Mouse (Mus musculus) midbrain, postnatal 0 days (tissue): ENCODE data around the gene Dpp3. TPM values are rescaled to one million over a fixed set of nuclear protein-coding genes. Genes with fewer than 3 reads are reported as not detected.

Experiments
- ATAC-seq: fragments of 200-750 bp; cut with Nextera tagmentation; 2 replicates; pipeline ENCODE4 v1.8.0; 2017; ENCODE audit warnings: moderate number of reproducible peaks, mild to moderate bottlenecking, moderate TSS enrichment, moderate library complexity; ENCODE audit not compliant: low FRiP score
- DNase-seq: peaks from one replicate; pipeline ENCODE4 v3.0.0-alpha.2; 2015; ENCODE audit warnings: low spot score
- H3K27ac ChIP-seq: fragments of 300-500 bp; sonication (generic); 2 replicates; pipeline ENCODE4 v1.5.1; 2014; ENCODE audit warnings: low read depth, mild to moderate bottlenecking, low read length, mixed read lengths
- H3K27me3 ChIP-seq: fragments of 300-500 bp; sonication (generic); 2 replicates; pipeline ENCODE4 v1.6.1; 2014; ENCODE audit warnings: low read length, control low read depth, mixed read lengths; ENCODE audit not compliant: insufficient read depth
- H3K36me3 ChIP-seq: fragments of 300-500 bp; sonication (generic); 2 replicates; pipeline ENCODE4 v1.6.1; 2014; ENCODE audit warnings: low read length, control low read depth, mixed read lengths; ENCODE audit not compliant: insufficient read depth
- H3K4me1 ChIP-seq: fragments of 300-500 bp; sonication (generic); 2 replicates; pipeline ENCODE4 v1.6.1; 2014; ENCODE audit warnings: mild to moderate bottlenecking, control low read depth, antibody characterized with exemption, low read length, mixed read lengths; ENCODE audit not compliant: insufficient read depth
- H3K4me2 ChIP-seq: fragments of 300-500 bp; sonication (generic); 2 replicates; pipeline ENCODE4 v1.6.1; 2014; ENCODE audit warnings: low read depth, mild to moderate bottlenecking, low read length, mixed read lengths; ENCODE audit not compliant: poor library complexity, severe bottlenecking
- H3K4me3 ChIP-seq: fragments of 300-500 bp; sonication (generic); 2 replicates; pipeline ENCODE4 v1.5.1; 2014; ENCODE audit warnings: low read depth, mild to moderate bottlenecking, low read length, moderate library complexity
- H3K9ac ChIP-seq: fragments of 300-500 bp; sonication (generic); replicated peaks from 2 replicates; pipeline ENCODE4 v1.6.1; 2014; ENCODE audit warnings: mild to moderate bottlenecking, low read length, moderate library complexity, mixed read lengths; ENCODE audit not compliant: poor library complexity, severe bottlenecking
- H3K9me3 ChIP-seq: fragments of 300-500 bp; sonication (generic); 2 replicates; pipeline ENCODE4 v1.6.1; 2016; ENCODE audit warnings: low read length, control low read depth
- CTCF ChIP-seq: IDR thresholded peaks from 2 replicates; pipeline ENCODE4 v1.5.1; 2016; ENCODE audit warnings: antibody characterized with exemption, mild to moderate bottlenecking
- WGBS: fragments of 180-500 bp; shearing (Covaris S2); extraction: QIAGEN DNeasy Blood & Tissue Kit; methylation state at CpG from one replicate; pipeline ENCODE4 v1.1.7; 2014; 5-methylcytosine and 5-hydroxymethylcytosine counted together
- polyA plus RNA-seq: library from polyadenylated mRNA; unstranded; fragments of >200 nt; fragmentation: Nextera tagmentation; extraction: Ambion mirVana; gene quantifications from 2 replicates; pipeline ENCODE4 v1.2.1, GENCODE M21; 2015
- total RNA-seq: library from RNA; depleted of rRNA; stranded (reverse); fragments of >200 nt; gene quantifications from 2 replicates; pipeline ENCODE4 v1.2.3, GENCODE M21; 2014; rRNA removed

Gene Dpp3
- total and polyA plus RNA-seq, 2 experiments from 2014 or later: 84.6 to 87.7 TPM

DNA sequence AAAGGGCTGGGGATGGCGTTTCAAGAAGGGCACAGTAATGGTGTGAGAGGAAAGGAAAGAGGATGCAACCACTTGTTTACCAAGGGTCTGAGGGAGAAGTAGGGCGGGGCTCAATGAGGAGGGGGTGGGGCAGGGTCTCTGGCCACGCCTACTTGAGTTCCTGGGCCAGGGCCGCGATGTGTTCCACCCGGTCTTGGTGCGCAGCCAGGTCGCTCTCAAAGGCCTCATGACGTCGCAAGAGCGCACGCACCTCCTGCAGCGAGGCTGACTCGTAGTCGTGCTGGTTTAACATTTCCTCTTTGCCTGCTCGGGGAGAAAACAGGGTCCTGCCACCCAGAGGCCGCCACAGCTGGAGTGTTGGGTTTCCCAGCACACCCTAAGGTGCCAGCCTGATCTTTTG is 62.9 kb downstream of the Dpp3 start:
- H3K4me3 ChIP-seq: no peak overlapping the region
- DNase-seq: peak; percentile 35
- 5% methylated on average over 17 of the region's 17 CpGs for WGBS
- TF ChIP-seq CTCF: no peak
- H3K9ac ChIP-seq: 0 out of 2 replicates have a peak overlapping the region, but pooled peaks have one; percentile 33
- no peak overlapping the region for H3K27ac ChIP-seq
- no peak overlapping the region; the same call in 1 of the 2 replicates for H3K4me2 ChIP-seq
- H3K36me3 ChIP-seq: peaks cover 8% of the 10 kb centered on the region
- no peaks in the 10 kb centered on the region for H3K9me3 ChIP-seq
- no peaks in the 10 kb centered on the region for H3K27me3 ChIP-seq
- H3K4me1 ChIP-seq: no peaks in the 10 kb centered on the region
- ATAC-seq: no peak

- Histone ChIP-seq H3K36me3 (peaks cover 28% of the 10 kb centered on the region), H3K27ac (no peak overlapping the region), H3K4me3 (no peak overlapping the region), H3K9ac (no peak overlapping the region), H3K27me3 (no peaks in the 10 kb centered on the region), H3K4me1 (no peaks in the 10 kb centered on the region), H3K9me3 (no peaks in the 10 kb centered on the region), H3K4me2 (no peak overlapping the region)
- ATAC-seq: no peak
- TF ChIP-seq CTCF: no peak
- 65% methylated on average over 6 of the region's 6 CpGs for WGBS
- peak; percentile 32 for DNase-seq
These were observed 65.0 kb downstream of the Dpp3 start for GRCm38 (mm10) chr19:4863048-4863447.

GRCm38 (mm10) chr19:4859081-4859480 is 69.0 kb downstream of the Dpp3 start:
- Histone ChIP-seq H3K4me2 (no peak overlapping the region), H3K27me3 (no peaks in the 10 kb centered on the region), H3K36me3 (peaks cover 34% of the 10 kb centered on the region), H3K9ac (no peak overlapping the region), H3K4me1 (0 out of 2 replicates have a peak, but pooled peaks cover 8% of the 10 kb centered on the region), H3K4me3 (no peak overlapping the region), H3K9me3 (no peaks in the 10 kb centered on the region), H3K27ac (no peak overlapping the region)
- DNase-seq (no peak), ATAC-seq (no peak)
- 76% methylated on average over 6 of the region's 6 CpGs for WGBS
- TF ChIP-seq CTCF: no peak

Other genes starting within 250 kb of the Dpp3 start
- 0.99 and 3.0 TPM in 2 replicates for gene Gm960, start 229.6 kb downstream of the Dpp3 start, total RNA-seq
- gene Gm960, start 229.6 kb downstream of the Dpp3 start, polyA plus RNA-seq: 5.9 and 6.4 TPM in 2 replicates
- 138 and 154 TPM in 2 replicates for gene Sptbn2, start 217.1 kb downstream of the Dpp3 start, total RNA-seq
- 18.9 and 19.7 TPM in 2 replicates for gene Sptbn2, start 217.1 kb downstream of the Dpp3 start, polyA plus RNA-seq
- 63.2 and 89.1 TPM in 2 replicates for gene Rbm4b, start 171.8 kb downstream of the Dpp3 start, total RNA-seq
- gene Rbm4b, start 171.8 kb downstream of the Dpp3 start, polyA plus RNA-seq: 88.6 and 89.7 TPM in 2 replicates
- 90.5 and 97.4 TPM in 2 replicates for gene Rbm4, start 134.4 kb downstream of the Dpp3 start, total RNA-seq
- 39.0 and 40.0 TPM in 2 replicates for gene Rbm4, start 134.4 kb downstream of the Dpp3 start, polyA plus RNA-seq
- 8.1 and 22.3 TPM in 2 replicates for gene Gm21992, start 116.7 kb downstream of the Dpp3 start, total RNA-seq
- gene Gm21992, start 116.7 kb downstream of the Dpp3 start, polyA plus RNA-seq: 12.6 and 17.9 TPM in 2 replicates
- 41.5 and 43.8 TPM in 2 replicates for gene Rbm14, start 116.7 kb downstream of the Dpp3 start, total RNA-seq
- 37.9 and 38.4 TPM in 2 replicates for gene Rbm14, start 116.7 kb downstream of the Dpp3 start, polyA plus RNA-seq
- 19.9 and 20.0 TPM in 2 replicates for gene Ccs, start 89.0 kb downstream of the Dpp3 start, total RNA-seq
- 40.1 and 42.6 TPM in 2 replicates for gene Ccs, start 89.0 kb downstream of the Dpp3 start, polyA plus RNA-seq
- gene Ccdc87, start 88.9 kb downstream of the Dpp3 start, total RNA-seq: 0.38 and 1.0 TPM in 2 replicates
- 1.1 and 1.2 TPM in 2 replicates for gene Ccdc87, start 88.9 kb downstream of the Dpp3 start, polyA plus RNA-seq
- gene Ctsf, start 73.2 kb downstream of the Dpp3 start, total RNA-seq: 117 and 125 TPM in 2 replicates
- 82.5 and 91.1 TPM in 2 replicates for gene Ctsf, start 73.2 kb downstream of the Dpp3 start, polyA plus RNA-seq
- 4.5 and 5.3 TPM in 2 replicates for gene Actn3, start 50.4 kb downstream of the Dpp3 start, total RNA-seq
- gene Actn3, start 50.4 kb downstream of the Dpp3 start, polyA plus RNA-seq: 3.8 and 4.4 TPM in 2 replicates
- 24.0 and 29.8 TPM in 2 replicates for gene Zdhhc24, start 49.6 kb downstream of the Dpp3 start, total RNA-seq
- 17.2 and 18.1 TPM in 2 replicates for gene Zdhhc24, start 49.6 kb downstream of the Dpp3 start, polyA plus RNA-seq
- gene Bbs1, start 21.7 kb downstream of the Dpp3 start, total RNA-seq: 31.8 and 40.6 TPM in 2 replicates
- gene Bbs1, start 21.7 kb downstream of the Dpp3 start, polyA plus RNA-seq: 9.0 and 10.2 TPM in 2 replicates
- 10.9 and 24.4 TPM in 2 replicates for gene Peli3, start 14.8 kb upstream of the Dpp3 start, total RNA-seq
- gene Peli3, start 14.8 kb upstream of the Dpp3 start, polyA plus RNA-seq: 8.4 and 8.6 TPM in 2 replicates
- gene Mrpl11, start 33.9 kb upstream of the Dpp3 start, total RNA-seq: 88.2 and 93.1 TPM in 2 replicates
- 141 and 145 TPM in 2 replicates for gene Mrpl11, start 33.9 kb upstream of the Dpp3 start, polyA plus RNA-seq
- 3.4 and 5.9 TPM in 2 replicates for gene Npas4, start 62.0 kb upstream of the Dpp3 start, total RNA-seq
- 0.36 and 0.43 TPM in 2 replicates for gene Npas4, start 62.0 kb upstream of the Dpp3 start, polyA plus RNA-seq
- 21.4 and 30.2 TPM in 2 replicates for gene Slc29a2, start 95.6 kb upstream of the Dpp3 start, total RNA-seq
- gene Slc29a2, start 95.6 kb upstream of the Dpp3 start, polyA plus RNA-seq: 19.1 and 21.1 TPM in 2 replicates
- 136 and 143 TPM in 2 replicates for gene B4gat1, start 110.5 kb upstream of the Dpp3 start, total RNA-seq
- 172 and 177 TPM in 2 replicates for gene B4gat1, start 110.5 kb upstream of the Dpp3 start, polyA plus RNA-seq
- gene AC124502.3, start 110.6 kb upstream of the Dpp3 start, total RNA-seq: 3.8 and 12.5 TPM in 2 replicates
- gene AC124502.3, start 110.6 kb upstream of the Dpp3 start, polyA plus RNA-seq: 2.2 and 3.7 TPM in 2 replicates
- gene Brms1, start 113.1 kb upstream of the Dpp3 start, total RNA-seq: 2.1 TPM in 1 of 2 replicates, not detected in the other
- 14.3 and 15.3 TPM in 2 replicates for gene Brms1, start 113.1 kb upstream of the Dpp3 start, polyA plus RNA-seq
- gene Rin1, start 122.2 kb upstream of the Dpp3 start, total RNA-seq: 4.0 and 4.3 TPM in 2 replicates
- gene Rin1, start 122.2 kb upstream of the Dpp3 start, polyA plus RNA-seq: 0.76 and 0.96 TPM in 2 replicates
- gene Cd248, start 139.8 kb upstream of the Dpp3 start, total RNA-seq: 22.0 and 23.3 TPM in 2 replicates
- 15.7 and 18.3 TPM in 2 replicates for gene Cd248, start 139.8 kb upstream of the Dpp3 start, polyA plus RNA-seq
- 54.0 and 64.0 TPM in 2 replicates for gene Tmem151a, start 157.2 kb upstream of the Dpp3 start, total RNA-seq
- gene Tmem151a, start 157.2 kb upstream of the Dpp3 start, polyA plus RNA-seq: 64.2 and 72.0 TPM in 2 replicates
- 40.4 and 53.9 TPM in 2 replicates for gene Yif1a, start 160.3 kb upstream of the Dpp3 start, total RNA-seq
- 38.8 and 49.9 TPM in 2 replicates for gene Yif1a, start 160.3 kb upstream of the Dpp3 start, polyA plus RNA-seq
- gene Cnih2, start 170.2 kb upstream of the Dpp3 start, total RNA-seq: 677 and 753 TPM in 2 replicates
- 547 and 553 TPM in 2 replicates for gene Cnih2, start 170.2 kb upstream of the Dpp3 start, polyA plus RNA-seq
- gene Rab1b, start 178.8 kb upstream of the Dpp3 start, total RNA-seq: 192 and 242 TPM in 2 replicates
- gene Rab1b, start 178.8 kb upstream of the Dpp3 start, polyA plus RNA-seq: 204 and 227 TPM in 2 replicates
- 187 and 201 TPM in 2 replicates for gene Klc2, start 190.3 kb upstream of the Dpp3 start, total RNA-seq
- gene Klc2, start 190.3 kb upstream of the Dpp3 start, polyA plus RNA-seq: 65.7 and 67.9 TPM in 2 replicates